In genomic region chrX:162967456-162967855, GRCm38 (mm10) we compare ENCODE assay signal across 38 mouse cellular contexts. TPM values are rescaled to one million over a fixed set of nuclear protein-coding genes. Genes with fewer than 3 reads are reported as not detected.
A peak's percentile ranks its signal among the peaks of the same experiment; 100 is the strongest.
DNase-seq lines count a peak whose midpoint lies in the region; ATAC-seq and TF ChIP-seq lines count a peak whose summit lies in the region.
"Had no signal": no experiment of that assay in that cellular context is flagged by ENCODE, and none has a peak within 500 bp of the region (broad histone marks: within the 10 kb centered on the region; RNA-seq: fewer than 3 reads in every experiment).

No protein-coding gene starts in this region.

- no peak for TF ChIP-seq RAD21 in CH12.LX (IDR thresholded peaks at IDR 0.05; ENCODE audit: low read depth, low read length)

- H3K9me3 ChIP-seq in limb, embryonic 14.5 days (ENCODE audit: control insufficient read depth, low read length): no peaks in the 10 kb centered on the region
- no peaks in the 10 kb centered on the region for H3K9me3 ChIP-seq in limb, embryonic 10.5 days (replicated peaks)
- H3K9me3 ChIP-seq in CH12.LX (replicated peaks; ENCODE audit: low read length): no peaks in the 10 kb centered on the region
- H3K9me3 ChIP-seq: embryonic facial prominence, embryonic 12.5 days; G1E; heart, embryonic 12.5 days; limb, embryonic 12.5 days; neural tube, embryonic 12.5 days had no signal

- no peak overlapping the region for H3K9ac ChIP-seq in limb, embryonic 14.5 days (ENCODE audit: low read depth, low read length, severe bottlenecking)
- no peak overlapping the region for H3K9ac ChIP-seq in CH12.LX (ENCODE audit: insufficient read depth, low read depth)
- H3K9ac ChIP-seq: embryonic facial prominence, embryonic 12.5 days; heart, embryonic 12.5 days; hindbrain, embryonic 14.5 days; limb, embryonic 12.5 days; liver, embryonic 14.5 days; lung, embryonic 14.5 days; neural tube, embryonic 12.5 days had no signal

- dilution Hi-C loops in CH12.LX (cut with MboI; ENCODE audit: extremely low pct_ligation_motif_present, extremely low pct_unique_long_range_greater_than_20kb, low sequenced_read_pairs): no loop called here

- no peaks in the 10 kb centered on the region for H3K36me3 ChIP-seq in limb, embryonic 14.5 days (ENCODE audit: control insufficient read depth, insufficient read depth, low read length)
- no peaks in the 10 kb centered on the region for H3K36me3 ChIP-seq in limb, embryonic 10.5 days
- no peaks in the 10 kb centered on the region for H3K36me3 ChIP-seq in CH12.LX (replicated peaks in 1 of 2; ENCODE audit: control insufficient read depth in 1 of 2, insufficient read depth in 1 of 2, low read length in 1 of 2)
- H3K36me3 ChIP-seq: embryonic facial prominence, embryonic 12.5 days; heart, embryonic 12.5 days; limb, embryonic 12.5 days; neural tube, embryonic 12.5 days had no signal

- TF ChIP-seq POLR2A in limb, embryonic 14.5 days (IDR thresholded peaks at IDR 0.05; ENCODE audit: borderline replicate concordance, extremely low read depth, insufficient read depth, insufficient read length): no peak
- no peak for TF ChIP-seq POLR2A in CH12.LX (IDR thresholded peaks at IDR 0.05; ENCODE audit: low read depth, low read length)

- H3K4me1 ChIP-seq in limb, embryonic 14.5 days (ENCODE audit: control insufficient read depth, insufficient read depth, low read length): no peaks in the 10 kb centered on the region
- no peaks in the 10 kb centered on the region for H3K4me1 ChIP-seq in limb, embryonic 10.5 days
- no peaks in the 10 kb centered on the region for H3K4me1 ChIP-seq in CH12.LX (ENCODE audit: control insufficient read depth in 1 of 2, insufficient read depth in 2 of 2)
- H3K4me1 ChIP-seq: embryonic facial prominence, embryonic 12.5 days; heart, embryonic 12.5 days; limb, embryonic 12.5 days; neural tube, embryonic 12.5 days had no signal

- 74% methylated on average over 8 of the region's 8 CpGs for WGBS in limb, embryonic 14.5 days
- 91% methylated on average over 8 of the region's 8 CpGs for WGBS in limb, embryonic 10.5 days

- H3K27me3 ChIP-seq in limb, embryonic 14.5 days (ENCODE audit: control insufficient read depth, insufficient read depth, low read length): no peaks in the 10 kb centered on the region
- peaks cover 88% of the 10 kb centered on the region for H3K27me3 ChIP-seq in limb, embryonic 10.5 days (ENCODE audit: low read depth, poor library complexity, severe bottlenecking)
- no peaks in the 10 kb centered on the region for H3K27me3 ChIP-seq in CH12.LX (replicated peaks)
- H3K27me3 ChIP-seq: embryonic facial prominence, embryonic 12.5 days; heart, embryonic 12.5 days; neural tube, embryonic 12.5 days had no signal

- no peaks in the 10 kb centered on the region for H3K79me2 ChIP-seq in CH12.LX (replicated peaks; ENCODE audit: control insufficient read depth, extremely low read depth, insufficient read depth, poor library complexity, severe bottlenecking)

- H3K4me3 ChIP-seq in limb, embryonic 14.5 days (replicated peaks; ENCODE audit: low read length): no peak overlapping the region
- H3K4me3 ChIP-seq in limb, embryonic 10.5 days: no peak overlapping the region
- H3K4me3 ChIP-seq in CH12.LX (replicated peaks in 1 of 3; ENCODE audit: low read depth in 2 of 3, low read length in 2 of 3, poor library complexity in 1 of 3): no peak overlapping the region
- H3K4me3 ChIP-seq: embryonic facial prominence, embryonic 12.5 days; gastrocnemius, adult 2 months; heart, embryonic 12.5 days; limb, embryonic 12.5 days; myocyte; neural tube, embryonic 12.5 days had no signal

- in situ Hi-C loops in CH12.LX (cut with MboI; ENCODE audit: low pct_ligation_motif_present, low pct_unique_long_range_greater_than_20kb, low sequenced_read_pairs): no loop called here

- no peak for TF ChIP-seq CTCF in CH12.LX (conservative IDR thresholded peaks at IDR 0.05 in 1 of 2, IDR thresholded peaks at IDR 0.05 in 1 of 2; ENCODE audit: low read depth in 2 of 2, low read length in 2 of 2)

- peak; percentile 68 for TF ChIP-seq EP300 in CH12.LX (IDR thresholded peaks at IDR 0.05; ENCODE audit: low read length)

- no peak overlapping the region for H3K4me2 ChIP-seq in limb, embryonic 14.5 days (replicated peaks; ENCODE audit: low read depth, low read length, severe bottlenecking)
- H3K4me2 ChIP-seq in CH12.LX (ENCODE audit: insufficient read depth, low read depth, poor library complexity, severe bottlenecking): no peak overlapping the region
- H3K4me2 ChIP-seq: embryonic facial prominence, embryonic 12.5 days; heart, embryonic 12.5 days; hindbrain, embryonic 14.5 days; limb, embryonic 12.5 days; lung, embryonic 14.5 days; midbrain, embryonic 11.5 days; neural tube, embryonic 12.5 days had no signal

- no peak overlapping the region for H3K27ac ChIP-seq in limb, embryonic 14.5 days (replicated peaks; ENCODE audit: low read depth, low read length)
- no peak overlapping the region for H3K27ac ChIP-seq in limb, embryonic 10.5 days
- H3K27ac ChIP-seq in CH12.LX (ENCODE audit: insufficient read depth, low read depth): no peak overlapping the region
- H3K27ac ChIP-seq: embryonic facial prominence, embryonic 12.5 days; gastrocnemius, adult 2 months; hindbrain, embryonic 14.5 days; limb, embryonic 12.5 days; liver, embryonic 14.5 days; neural tube, embryonic 12.5 days had no signal

- DNase-seq in adrenal gland, postnatal 10 days: peak; percentile 6
- DNase-seq in adrenal gland, postnatal 14 days: no peak
- DNase-seq in limb, embryonic 14.5 days (ENCODE audit: low spot score): peak; percentile 6
- no peak for DNase-seq in limb, embryonic 10.5 days (ENCODE audit: low spot score)
- DNase-seq in CH12.LX (ENCODE audit: extremely low read depth) (no peak), liver (no peak)
- DNase-seq in lung, postnatal 36 days: peak; percentile 21
- no peak for DNase-seq in gastrocnemius, adult 18-20 months (ENCODE audit: low spot score)
- DNase-seq: adrenal gland, adult 8-10 months; cerebellum, adult 11 months; cerebellum, adult 9-10 months; embryo, embryonic 11 days; gastrocnemius, adult 2 months; gastrocnemius, postnatal 36 days; heart, postnatal 10 days; layer of hippocampus, adult 9-11 months; lung, embryonic 14.5 days; right cerebral cortex, adult 18-20 months; thymus, adult 2 months; thymus, postnatal 4 days had no signal

- no peak for ATAC-seq in limb, embryonic 14.5 days (ENCODE audit: low FRiP score, low read depth)
- ATAC-seq: forebrain, embryonic 14.5 days; inflammation-experienced regulatory T-cells, adult 6 months had no signal

TF ChIP-seq in CH12.LX, 34 proteins besides CTCF, POLR2A, EP300 and RAD21:
- TF ChIP-seq KAT2A (IDR thresholded peaks at IDR 0.05; ENCODE audit: insufficient replicate concordance, low read length) (no peak), ETS1 (conservative IDR thresholded peaks at IDR 0.05; ENCODE audit: low read depth, low read length) (peak; percentile 69), BHLHE40 (IDR thresholded peaks at IDR 0.05; ENCODE audit: low read depth, low read length) (no peak), HCFC1 (IDR thresholded peaks at IDR 0.05; ENCODE audit: low read depth, low read length) (no peak), UBTF (IDR thresholded peaks at IDR 0.05; ENCODE audit: low read depth, low read length) (no peak), ZMIZ1 (IDR thresholded peaks at IDR 0.05; ENCODE audit: low read depth, low read length) (no peak), CHD1 (IDR thresholded peaks at IDR 0.05; ENCODE audit: low read depth, low read length) (no peak), TBP (conservative IDR thresholded peaks at IDR 0.05; ENCODE audit: low read depth, low read length) (no peak), JUND (conservative IDR thresholded peaks at IDR 0.05; ENCODE audit: low read depth, low read length) (0 out of 2 replicates have a peak, but pooled peaks have one; percentile 38), JUN (IDR thresholded peaks at IDR 0.05; ENCODE audit: insufficient read depth, low read depth, low read length) (peak; percentile 66; the same call in 1 of the 2 replicates)
TF ChIP-seq in CH12.LX: peak in this region for 3.

RNA-seq across cellular contexts. Expression of gene S100g, which starts 3.1 kb away (rescaled TPM):
- 1 to 10 TPM; 1.7 TPM for total RNA-seq in adrenal gland, postnatal 10 days (2021)
- 0.82 TPM in 1 of 2 replicates, not detected in the other for total RNA-seq in adrenal gland, postnatal 14 days (2021)
- 0.61 and 1.7 TPM in 2 replicates for polyA plus RNA-seq in limb, embryonic 14.5 days (2012; rRNA removed)
- polyA plus RNA-seq in limb, embryonic 14.5 days (2014; fragmentation: Nextera tagmentation; extraction: Ambion mirVana): not detected in 2 replicates
- 0.56 TPM in 1 of 2 replicates, not detected in the other for polyA plus RNA-seq in limb, embryonic 10.5 days (2016; fragmentation: Nextera tagmentation; extraction: Ambion mirVana)
- not detected in 2 replicates for total RNA-seq in CH12.LX (2012; rRNA removed)
- not detected in 2 replicates for total RNA-seq in CH12.LX (2014; rRNA removed)
- polyA plus RNA-seq in CH12.LX (2012; ENCODE audit: insufficient read length, low read depth): not detected in 2 replicates
- total RNA-seq in gastrocnemius, adult 18-20 months (2021): not detected
- total RNA-seq: adrenal gland, adult 8-10 months; G1E; gastrocnemius, adult 2 months; gastrocnemius, postnatal 36 days; heart, adult 18-20 months; heart, postnatal 10 days; hematopoietic stem cell, adult 5-6 weeks; left cerebral cortex, postnatal 14 days; megakaryocyte progenitor cell, adult 5-6 weeks; midbrain, postnatal 0 days had no signal
- polyA plus RNA-seq: C2C12; embryonic facial prominence, embryonic 12.5 days; forebrain, embryonic 14.5 days; G1E; limb, embryonic 12.5 days; midbrain, embryonic 11.5 days; midbrain, postnatal 0 days; myocyte; neural tube, embryonic 12.5 days; spleen, adult 2 months had no signal

Comparison
In these comparisons a context has a peak if more than half of its experiments do, and no peak if none do; other contexts are left out.
1. DNase-seq: peak in adrenal gland, postnatal 10 days (single experiment), limb, embryonic 14.5 days (single experiment) and lung, postnatal 36 days (single experiment); none in adrenal gland, postnatal 14 days (single experiment), limb, embryonic 10.5 days (single experiment), CH12.LX (single experiment), liver (single experiment) and gastrocnemius, adult 18-20 months (single experiment).